Mouse (Mus musculus) ES-E14 (cell line): ENCODE results near the gene Cxcr2. TPM values are rescaled to one million over a fixed set of nuclear protein-coding genes. Genes with fewer than 3 reads are reported as not detected.

Experiments used
- DNase-seq: peaks from one replicate; pipeline ENCODE4 v3.0.0-alpha.2; 2013; ENCODE audit warnings: low read depth, low spot score
- H3K27ac ChIP-seq: 2 replicates; pipeline ENCODE4 v1.5.1; 2012; ENCODE audit warnings: low read depth, mild to moderate bottlenecking, low read length, moderate library complexity, mixed read lengths; ENCODE audit not compliant: poor library complexity, insufficient read depth, severe bottlenecking
- H3K36me3 ChIP-seq: 2 replicates; pipeline ENCODE4 v1.6.1; 2012; ENCODE audit warnings: mild to moderate bottlenecking, low read length, moderate library complexity, mixed read lengths; ENCODE audit not compliant: control insufficient read depth, poor library complexity, insufficient read depth, severe bottlenecking
- H3K4me1 ChIP-seq, 2 experiments: fragments of 150-350 bp in 1 of 2; sonication (generic) in 1 of 2; 2 replicates each; pipeline ENCODE4 v1.6.1; 2012; ENCODE audit warnings: low read length in 2 of 2, mild to moderate bottlenecking in 1 of 2, mixed read lengths in 1 of 2; ENCODE audit not compliant: control insufficient read depth in 2 of 2, insufficient read depth in 2 of 2, poor library complexity in 1 of 2
- H3K4me3 ChIP-seq, 2 experiments: fragments of 150-350 bp in 1 of 2; sonication (generic) in 1 of 2; 2 replicates each; pipeline ENCODE4 v1.5.1; 2012; ENCODE audit warnings: low read length in 2 of 2, low read depth in 1 of 2, mild to moderate bottlenecking in 1 of 2, mixed read lengths in 1 of 2; ENCODE audit not compliant: insufficient read depth in 1 of 2, poor library complexity in 1 of 2, severe bottlenecking in 1 of 2
- H3K9ac ChIP-seq: 2 replicates; pipeline ENCODE4 v1.6.1; 2012; ENCODE audit warnings: low read depth, mild to moderate bottlenecking, low read length, mixed read lengths; ENCODE audit not compliant: poor library complexity, insufficient read depth, severe bottlenecking
- H3K9me3 ChIP-seq: fragments of 150-350 bp; sonication (generic); 2 replicates; pipeline ENCODE4 v1.6.1; 2012; ENCODE audit warnings: low read depth, mild to moderate bottlenecking, low read length; ENCODE audit not compliant: control insufficient read depth, insufficient read depth
- CHD2 ChIP-seq: IDR thresholded peaks from 2 replicates; pipeline ENCODE4 v1.6.1; 2014; ENCODE audit warnings: mild to moderate bottlenecking, low read depth, low read length, inconsistent platforms
- HCFC1 ChIP-seq: IDR thresholded peaks from 2 replicates; pipeline ENCODE4 v1.6.1; 2012; ENCODE audit warnings: low read length, inconsistent platforms, borderline replicate concordance; ENCODE audit not compliant: insufficient read depth
- MAFK ChIP-seq: IDR thresholded peaks from 2 replicates; pipeline ENCODE4 v1.6.1; 2014; ENCODE audit warnings: mild to moderate bottlenecking, low read depth, low read length, inconsistent platforms; ENCODE audit not compliant: insufficient read depth
- ZC3H11A ChIP-seq: IDR thresholded peaks from 2 replicates; pipeline ENCODE4 v1.6.1; 2012; ENCODE audit warnings: low read depth, mild to moderate bottlenecking, inconsistent platforms, low read length, borderline replicate concordance
- ZNF384 ChIP-seq: IDR thresholded peaks from 2 replicates; pipeline ENCODE4 v1.6.1; 2012; ENCODE audit warnings: low read depth, low read length, inconsistent platforms
- in situ Hi-C, 2 experiments: fragments of 600-800 bp; cut with MboI; formaldehyde crosslinking; loops; one replicate each; pipeline ENCODE4 v1.15.1; 2025; ENCODE audit warnings: low sequenced_read_pairs in 2 of 2, inconsistent platforms in 1 of 2; ENCODE audit not compliant: unreplicated experiment in 2 of 2
- total RNA-seq: library from RNA; depleted of rRNA; stranded (reverse); fragments of 300-350 nt; gene quantifications from 2 replicates; pipeline ENCODE4 v1.2.3, GENCODE M21; 2012; rRNA removed

Gene Cxcr2
- 0.22 TPM in 1 of 2 replicates, not detected in the other for total RNA-seq

DNA sequence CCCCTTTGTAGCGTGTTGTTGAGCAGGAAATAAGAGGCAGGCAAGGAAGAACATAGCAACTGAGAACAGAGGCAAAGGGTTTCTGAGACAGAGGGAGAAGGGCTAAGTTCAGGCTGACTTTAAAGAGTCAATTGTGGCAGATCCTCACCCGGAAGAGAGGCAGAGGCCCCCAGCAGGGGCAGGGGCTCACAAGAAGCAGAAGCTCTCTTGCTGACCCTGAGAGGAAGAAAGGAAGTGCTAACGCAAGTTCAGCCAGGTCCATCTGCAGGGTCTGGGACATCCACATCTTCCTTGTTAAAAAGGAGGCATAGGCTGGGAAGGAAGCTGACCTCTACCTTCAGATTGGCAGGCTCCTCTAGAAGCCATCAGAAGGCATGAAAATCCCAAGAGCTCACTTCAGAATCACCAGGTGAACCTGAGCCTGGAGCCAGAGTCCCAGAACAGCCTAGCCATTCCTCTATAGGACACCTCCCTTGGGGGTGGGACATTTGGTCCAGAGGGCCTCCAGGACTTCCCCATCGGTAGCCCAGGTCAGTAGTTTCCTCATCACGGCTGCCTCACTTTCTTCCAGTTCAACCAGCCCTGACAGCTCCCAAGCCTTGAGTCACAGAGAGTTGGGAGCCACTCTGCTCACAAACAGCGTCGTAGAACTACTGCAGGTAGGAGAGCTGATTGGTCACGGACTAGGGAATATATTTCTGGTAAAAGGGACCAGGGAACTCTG lies at the start of gene Cxcr2:
Gene Cxcr2 (plus strand): TSS at position 529 of the 724 bp plus-strand sequence.
- DNase-seq, result no peak
- Histone ChIP-seq H3K27ac (no peak within 1 kb of the TSS), H3K9me3 (no peaks in the 10 kb centered on the region), H3K36me3 (no peaks in the 10 kb centered on the region), H3K4me1 (no peaks in the 10 kb centered on the region), H3K4me3 (no peak within 1 kb of the TSS), H3K9ac (no peak within 1 kb of the TSS)
- in situ Hi-C loops, result no loop called here
- TF ChIP-seq ZC3H11A, result no peak
- TF ChIP-seq ZNF384, result no peak
- TF ChIP-seq HCFC1, result no peak
- no peak for TF ChIP-seq CHD2
- no peak for TF ChIP-seq MAFK

DNA sequence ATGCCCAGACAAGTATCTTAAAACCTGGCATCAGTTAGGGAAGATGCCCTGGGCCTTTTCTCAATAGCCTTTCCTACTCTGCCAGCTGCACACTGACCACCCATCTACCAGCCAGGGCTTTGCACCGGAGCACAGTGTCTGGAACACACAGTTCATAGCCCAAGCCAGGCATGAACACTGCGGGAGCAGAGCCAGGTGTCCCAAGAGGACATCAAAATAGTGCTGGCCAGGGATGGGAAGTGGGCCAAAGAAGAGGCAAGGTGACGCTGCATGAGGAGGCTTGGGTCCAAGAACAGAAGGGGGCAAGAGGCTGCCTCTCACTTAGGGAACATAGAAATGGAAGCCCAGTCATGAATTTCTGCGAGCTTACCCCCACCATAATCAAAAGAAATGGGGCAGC lies 48.1 kb upstream of the Cxcr2 start:
- Histone ChIP-seq H3K27ac (no peak overlapping the region), H3K36me3 (no peaks in the 10 kb centered on the region), H3K9ac (no peak overlapping the region), H3K4me3 (no peak overlapping the region), H3K4me1 (peaks cover 5 to 23% of the 10 kb centered on the region in 2 experiments; a peak in 3 of 4 replicates), H3K9me3 (no peaks in the 10 kb centered on the region)
- no peak for DNase-seq
- TF ChIP-seq MAFK, result no peak
- no peak for TF ChIP-seq ZC3H11A
- no peak for TF ChIP-seq HCFC1
- no peak for TF ChIP-seq ZNF384
- TF ChIP-seq CHD2, result no peak
- in situ Hi-C loops, result no loop called here

DNA sequence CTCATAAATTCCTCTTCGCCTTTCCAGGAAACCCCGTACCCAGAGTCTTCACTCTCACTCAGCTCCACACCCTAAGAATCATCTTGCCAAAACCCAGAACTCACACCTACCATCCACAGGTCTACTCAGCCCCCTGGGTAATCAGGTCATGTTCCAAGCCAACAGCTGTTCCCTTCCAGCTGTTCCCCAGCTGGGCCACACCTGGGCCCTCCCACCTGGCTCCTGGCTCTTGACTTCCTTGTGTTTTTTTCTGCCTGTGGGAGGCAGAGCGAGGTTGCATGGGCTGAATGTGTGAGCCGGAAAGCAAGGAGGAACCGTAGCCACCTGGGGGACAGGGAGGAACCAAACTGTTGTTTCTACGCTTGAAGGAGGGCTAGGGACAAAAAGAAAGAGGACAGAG lies 47.6 kb upstream of the Cxcr2 start:
- H3K9ac ChIP-seq, result no peak overlapping the region
- no peak overlapping the region for H3K27ac ChIP-seq
- no peaks in the 10 kb centered on the region for H3K36me3 ChIP-seq
- no peak for DNase-seq
- H3K4me1 ChIP-seq, result peaks cover 5 to 25% of the 10 kb centered on the region in 2 experiments; a peak in 3 of 4 replicates
- no peaks in the 10 kb centered on the region for H3K9me3 ChIP-seq
- H3K4me3 ChIP-seq, result no peak overlapping the region
- in situ Hi-C loops, result no loop called here
- no peak for TF ChIP-seq HCFC1
- no peak for TF ChIP-seq MAFK
- TF ChIP-seq CHD2, result no peak
- TF ChIP-seq ZC3H11A, result no peak
- TF ChIP-seq ZNF384, result no peak

DNA sequence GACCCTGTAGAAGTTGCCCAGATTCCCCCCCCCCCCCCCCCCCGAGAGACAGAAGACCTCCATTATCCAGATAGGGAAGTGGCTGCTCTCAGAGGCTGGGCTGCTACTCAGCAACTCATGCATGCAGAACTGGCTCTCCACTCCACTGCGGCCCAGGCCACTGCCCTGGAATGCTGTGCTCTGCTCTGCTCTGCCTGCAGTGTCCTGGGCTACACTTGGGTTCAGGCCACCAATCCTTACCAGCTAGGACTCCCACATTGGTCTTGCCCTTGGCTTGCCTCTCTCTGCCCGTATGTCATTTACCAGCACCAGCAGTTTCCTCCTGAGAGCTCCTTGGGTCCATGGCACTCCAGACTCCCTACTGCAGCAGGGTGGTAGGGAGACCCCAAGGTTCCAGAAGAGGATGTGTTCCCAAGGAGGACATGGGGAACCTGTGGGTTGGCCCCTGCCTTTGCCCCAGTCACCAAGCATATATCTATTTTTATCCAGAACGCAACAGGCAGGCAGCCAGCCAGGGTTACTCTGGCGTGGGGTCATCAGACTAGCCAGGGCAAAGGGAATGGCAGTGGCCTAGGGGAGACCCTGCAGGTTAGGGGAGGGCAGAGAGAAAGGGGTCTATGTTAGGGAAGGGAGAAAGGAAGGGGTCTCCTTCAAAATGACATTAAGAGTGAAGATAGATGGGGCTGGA lies 45.7 kb upstream of the Cxcr2 start:
- in situ Hi-C loops, result no loop called here
- no peak overlapping the region for H3K27ac ChIP-seq
- no peak overlapping the region for H3K9ac ChIP-seq
- DNase-seq, result no peak
- no peaks in the 10 kb centered on the region for H3K9me3 ChIP-seq
- peaks cover 5 to 33% of the 10 kb centered on the region in 2 experiments for H3K4me1 ChIP-seq
- no peaks in the 10 kb centered on the region for H3K36me3 ChIP-seq
- H3K4me3 ChIP-seq, result no peak overlapping the region
- TF ChIP-seq CHD2 (no peak), MAFK (no peak), ZC3H11A (no peak), HCFC1 (no peak)
